Mouse (Mus musculus): ENCODE results near the gene Safb2.

DNA sequence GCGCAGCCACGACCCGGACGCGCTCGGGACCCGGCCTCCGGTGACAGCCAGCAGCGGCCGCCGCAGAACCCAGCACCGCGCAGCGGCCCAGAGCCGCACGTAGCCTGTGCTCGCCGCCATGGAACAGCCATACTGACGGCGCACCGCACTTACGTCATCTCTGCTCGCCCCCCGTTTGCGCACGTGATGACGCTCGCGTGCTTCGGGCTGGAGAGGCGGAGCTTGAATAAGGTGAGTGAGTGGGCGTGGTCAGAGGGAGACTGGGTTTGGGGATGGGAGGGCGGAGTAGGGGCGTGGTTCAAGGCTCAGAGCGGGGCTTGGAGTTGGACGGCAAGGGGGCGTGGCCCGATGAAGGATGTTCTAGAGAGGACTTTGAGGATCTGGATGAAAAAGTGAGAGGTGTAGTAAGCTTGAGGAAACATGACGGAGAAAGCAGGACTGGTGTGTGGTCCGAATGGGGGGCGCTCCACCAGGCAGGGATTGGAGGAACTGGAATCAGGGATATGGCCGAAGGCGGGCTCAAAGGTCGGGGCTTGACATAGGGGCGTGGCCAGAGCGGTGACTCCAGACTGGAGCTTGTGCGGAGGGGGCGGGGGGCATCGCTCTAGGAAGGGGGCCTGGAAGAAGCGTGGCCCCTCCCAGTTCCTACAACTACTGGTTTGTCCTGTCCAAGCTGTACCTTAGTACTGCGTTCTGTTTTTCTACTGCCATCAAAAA is 42.5 kb upstream of the Safb2 start, which contains the start of gene Lonp1:
- no peak for TF ChIP-seq CTCF (IDR thresholded peaks at IDR 0.05; ENCODE audit: low read depth, low read length)
- TF ChIP-seq POLR2A (IDR thresholded peaks at IDR 0.05; ENCODE audit: insufficient read depth, low read length), result peak; percentile 23
- TF ChIP-seq EP300 (IDR thresholded peaks at IDR 0.05; ENCODE audit: insufficient read depth, low read depth, low read length), result peak; percentile 69; the same call in 1 of the 2 replicates
